Mouse (Mus musculus): ENCODE results near the gene Iqcn. TPM values are rescaled to one million over a fixed set of nuclear protein-coding genes. Genes with fewer than 3 reads are reported as not detected.

The Iqcn gene
- polyA plus RNA-seq, 1 experiment: 0.40 TPM

GRCm38 (mm10) chr8:70766571-70767440, 63.5 kb downstream of the Iqcn start:
- DNase-seq (ENCODE audit: extremely low spot score in 1 of 2, low spot score in 1 of 2): no peak

Other genes starting within 250 kb of the Iqcn start
- 59.4 and 59.6 TPM in 2 replicates for gene Klhl26, start 226.5 kb upstream of the Iqcn start, polyA plus RNA-seq (2012; rRNA removed)
- 263 and 277 TPM in 2 replicates for gene Tmem59l, start 216.1 kb upstream of the Iqcn start, polyA plus RNA-seq (2012; rRNA removed)
- gene Crlf1, start 210.3 kb upstream of the Iqcn start, polyA plus RNA-seq (2012; rRNA removed): 1.8 and 3.4 TPM in 2 replicates
- gene Rex1bd, start 196.7 kb upstream of the Iqcn start, polyA plus RNA-seq (2012; rRNA removed): 197 and 210 TPM in 2 replicates
- gene Uba52, start 192.7 kb upstream of the Iqcn start, polyA plus RNA-seq (2012; rRNA removed): 901 and 1,108 TPM in 2 replicates
- 560 and 609 TPM in 2 replicates for gene Fkbp8, start 175.7 kb upstream of the Iqcn start, polyA plus RNA-seq (2012; rRNA removed)
- gene Kxd1, start 175.5 kb upstream of the Iqcn start, polyA plus RNA-seq (2012; rRNA removed): 60.6 and 61.4 TPM in 2 replicates
- gene Ell, start 164.0 kb upstream of the Iqcn start, polyA plus RNA-seq (2012; rRNA removed): 25.1 and 25.6 TPM in 2 replicates
- gene Isyna1, start 109.1 kb upstream of the Iqcn start, polyA plus RNA-seq (2012; rRNA removed): 69.0 and 81.9 TPM in 2 replicates
- 266 and 276 TPM in 2 replicates for gene Ssbp4, start 94.6 kb upstream of the Iqcn start, polyA plus RNA-seq (2012; rRNA removed)
- 0.78 and 0.86 TPM in 2 replicates for gene Lrrc25, start 87.3 kb upstream of the Iqcn start, polyA plus RNA-seq (2012; rRNA removed)
- gene Gdf15, start 71.0 kb upstream of the Iqcn start, polyA plus RNA-seq (2012; rRNA removed): 0.15 and 0.20 TPM in 2 replicates
- 17.2 and 25.8 TPM in 2 replicates for gene Pgpep1, start 43.1 kb upstream of the Iqcn start, polyA plus RNA-seq (2012; rRNA removed)
- 113 and 128 TPM in 2 replicates for gene Lsm4, start 30.2 kb upstream of the Iqcn start, polyA plus RNA-seq (2012; rRNA removed)
- 226 and 228 TPM in 2 replicates for gene Jund, start 4.5 kb upstream of the Iqcn start, polyA plus RNA-seq (2012; rRNA removed)
- gene Gm3336, start 15.1 kb downstream of the Iqcn start, polyA plus RNA-seq (2012; rRNA removed): 0.12 TPM in 1 of 2 replicates, not detected in the other
- gene Pde4c, start 20.3 kb downstream of the Iqcn start, polyA plus RNA-seq (2012; rRNA removed): 4.6 and 5.1 TPM in 2 replicates
- gene Rab3a, start 51.2 kb downstream of the Iqcn start, polyA plus RNA-seq (2012; rRNA removed): 1,054 and 1,113 TPM in 2 replicates
- 47.6 and 60.6 TPM in 2 replicates for gene Mpv17l2, start 57.5 kb downstream of the Iqcn start, polyA plus RNA-seq (2012; rRNA removed)
- 180 and 183 TPM in 2 replicates for gene Pik3r2, start 73.3 kb downstream of the Iqcn start, polyA plus RNA-seq (2012; rRNA removed)
- 178 and 202 TPM in 2 replicates for gene Mast3, start 101.6 kb downstream of the Iqcn start, polyA plus RNA-seq (2012; rRNA removed)
- 0.48 and 0.71 TPM in 2 replicates for gene Il12rb1, start 105.0 kb downstream of the Iqcn start, polyA plus RNA-seq (2012; rRNA removed)
- 24.6 and 27.8 TPM in 2 replicates for gene Arrdc2, start 136.3 kb downstream of the Iqcn start, polyA plus RNA-seq (2012; rRNA removed)
- 25.2 and 27.9 TPM in 2 replicates for gene Kcnn1, start 159.8 kb downstream of the Iqcn start, polyA plus RNA-seq (2012; rRNA removed)
- 185 and 189 TPM in 2 replicates for gene Ccdc124, start 170.5 kb downstream of the Iqcn start, polyA plus RNA-seq (2012; rRNA removed)
- 9.9 and 12.3 TPM in 2 replicates for gene Slc5a5, start 189.3 kb downstream of the Iqcn start, polyA plus RNA-seq (2012; rRNA removed)
- 1,785 and 1,788 TPM in 2 replicates for gene Rpl18a, start 194.0 kb downstream of the Iqcn start, polyA plus RNA-seq (2012; rRNA removed)
- gene Map1s, start 202.5 kb downstream of the Iqcn start, polyA plus RNA-seq (2012; rRNA removed): 64.9 and 66.1 TPM in 2 replicates

All from frontal cortex, adult 2 months (tissue).